Mouse (Mus musculus) frontal cortex, adult 2 months (tissue): ENCODE measurements around the gene Wbp1. TPM values are rescaled to one million over a fixed set of nuclear protein-coding genes. Genes with fewer than 3 reads are reported as not detected.
A peak's percentile ranks its signal among the peaks of the same experiment; 100 is the strongest.

ENCODE experiments used
- DNase-seq, 2 experiments: peaks; one replicate each; pipeline ENCODE4 v3.0.0; 2022; ENCODE audit warnings: low spot score in 1 of 2; ENCODE audit errors: extremely low spot score in 1 of 2
- polyA plus RNA-seq: library from polyadenylated mRNA; depleted of rRNA; stranded (reverse); fragments of >200 nt; gene quantifications from 2 replicates; pipeline ENCODE4 v1.2.3, GENCODE M21; 2012

Wbp1 gene
- polyA plus RNA-seq, 1 experiment = 95.9 TPM

GRCm38 (mm10) chr6:83141636-83142035, 20.3 kb upstream of the Wbp1 start:
- DNase-seq = no peak

GRCm38 (mm10) chr6:83140044-83140443, 18.7 kb upstream of the Wbp1 start:
- no peak for DNase-seq

- no peak for DNase-seq
Measured at GRCm38 (mm10) chr6:83138056-83138455, 16.7 kb upstream of the Wbp1 start.

- DNase-seq = peak; percentile 56 to 67
Measured at GRCm38 (mm10) chr6:83137576-83137950, 16.2 kb upstream of the Wbp1 start.

GRCm38 (mm10) chr6:83136881-83137575, 15.7 kb upstream of the Wbp1 start:
- DNase-seq = peak in 1 of 2 experiments; percentile 34

GRCm38 (mm10) chr6:83136291-83136880, 15.0 kb upstream of the Wbp1 start:
- no peak for DNase-seq

- peak in 1 of 2 experiments; percentile 1 for DNase-seq
Measured at GRCm38 (mm10) chr6:83135571-83136161, 14.3 kb upstream of the Wbp1 start.

GRCm38 (mm10) chr6:83134951-83135513, 13.7 kb upstream of the Wbp1 start, which contains the start of gene Rtkn:
Rtkn (plus strand) TSS chr6:83135463.
- no peak for DNase-seq

GRCm38 (mm10) chr6:83134226-83134625, 12.9 kb upstream of the Wbp1 start:
- DNase-seq = no peak

- DNase-seq = no peak
Measured at GRCm38 (mm10) chr6:83132176-83132919, 11.0 kb upstream of the Wbp1 start.

- no peak for DNase-seq
Measured at GRCm38 (mm10) chr6:83131469-83132034, 10.2 kb upstream of the Wbp1 start.

- DNase-seq = no peak
Measured at GRCm38 (mm10) chr6:83127419-83127818, 6.1 kb upstream of the Wbp1 start.

- DNase-seq = no peak
Measured at GRCm38 (mm10) chr6:83125331-83125730, 4.0 kb upstream of the Wbp1 start, which contains the start of gene Ino80b. Ino80b (minus strand) TSS chr6:83125431.

- peak; percentile 83 to 92 for DNase-seq
Measured at GRCm38 (mm10) chr6:83124851-83125312, 3.5 kb upstream of the Wbp1 start.

GRCm38 (mm10) chr6:83122961-83123360, 1.6 kb upstream of the Wbp1 start:
- DNase-seq = no peak

GRCm38 (mm10) chr6:83121863-83122710, 728 bp upstream of the Wbp1 start:
- DNase-seq = no peak

- DNase-seq = no peak
Measured at GRCm38 (mm10) chr6:83119734-83120051, 1.7 kb downstream of the Wbp1 start.

GRCm38 (mm10) chr6:83118825-83119733, 2.3 kb downstream of the Wbp1 start:
- DNase-seq = no peak

GRCm38 (mm10) chr6:83118369-83118768, 3.0 kb downstream of the Wbp1 start:
- no peak for DNase-seq
